Mouse (Mus musculus) cerebellum, adult 2 months (tissue): ENCODE measurements around the gene Gm21764. TPM values are rescaled to one million over a fixed set of nuclear protein-coding genes. Genes with fewer than 3 reads are reported as not detected.
"Not testable (repeated sequence)": the region's sequence is repeated elsewhere in the genome, so short reads cannot be mapped to it uniquely, and the experiment has no call there.

Experiments
- DNase-seq, 2 experiments: peaks; one replicate each; pipeline ENCODE4 v3.0.0; 2021
- H3K27ac ChIP-seq: fragments of 200-500 bp; 2 replicates; pipeline ENCODE4 v1.5.1; 2012; ENCODE audit warnings: low read length, control low read depth, inconsistent platforms; ENCODE audit not compliant: insufficient read depth
- H3K27me3 ChIP-seq: fragments of 200-500 bp; 2 replicates; pipeline ENCODE4 v1.6.1; 2012; ENCODE audit warnings: inconsistent platforms, mild to moderate bottlenecking, low read length, moderate library complexity; ENCODE audit not compliant: control insufficient read depth, insufficient read depth
- H3K4me1 ChIP-seq: fragments of 200-500 bp; 2 replicates; pipeline ENCODE4 v1.6.1; 2011; ENCODE audit warnings: low read length; ENCODE audit not compliant: control insufficient read depth, insufficient read depth
- H3K4me3 ChIP-seq: fragments of 200-500 bp; replicated peaks from 2 replicates; pipeline ENCODE3; 2011; ENCODE audit warnings: mild to moderate bottlenecking, low read depth, low read length, control low read depth; ENCODE audit not compliant: insufficient read depth
- WGBS: fragments of 180-500 bp; shearing (Covaris S2); methylation state at CpG from one replicate; pipeline ENCODE4 v1.1.7; 2018; 5-methylcytosine and 5-hydroxymethylcytosine counted together
- polyA plus RNA-seq: library from polyadenylated mRNA; depleted of rRNA; stranded (reverse); fragments of >200 nt; gene quantifications from 2 replicates; pipeline ENCODE4 v1.2.3, GENCODE M21; 2012; rRNA removed

Gm21764 gene
- not detected in 2 replicates for polyA plus RNA-seq

DNA sequence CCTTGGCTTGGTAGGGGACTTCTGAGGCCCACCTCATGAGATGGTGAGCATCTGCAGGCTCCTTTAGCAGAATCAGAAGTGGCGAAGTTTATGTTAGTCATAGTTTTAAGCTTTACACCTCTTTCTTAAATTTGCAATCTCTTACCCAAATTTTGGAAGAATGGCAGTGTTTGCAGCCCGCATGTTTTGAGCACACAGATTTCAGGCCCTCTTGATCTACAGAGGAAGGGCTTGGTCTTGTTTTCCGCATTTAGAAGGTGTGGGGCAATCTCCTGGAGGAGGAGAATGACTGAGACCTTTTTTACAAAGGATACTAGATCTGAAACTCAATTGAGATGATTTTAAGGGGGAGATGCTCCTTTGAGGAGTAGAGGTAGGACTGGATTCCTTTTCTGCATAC, at the start of gene Gm21764:
Gene Gm21764, minus strand, starts transcription at position 101 of the 400 bp plus-strand sequence.
- not testable (repeated sequence) for DNase-seq, H3K27me3 ChIP-seq, H3K27ac ChIP-seq, H3K4me1 ChIP-seq, H3K4me3 ChIP-seq
- WGBS = no CpG with 5 or more reads among the region's 3 CpGs

DNA sequence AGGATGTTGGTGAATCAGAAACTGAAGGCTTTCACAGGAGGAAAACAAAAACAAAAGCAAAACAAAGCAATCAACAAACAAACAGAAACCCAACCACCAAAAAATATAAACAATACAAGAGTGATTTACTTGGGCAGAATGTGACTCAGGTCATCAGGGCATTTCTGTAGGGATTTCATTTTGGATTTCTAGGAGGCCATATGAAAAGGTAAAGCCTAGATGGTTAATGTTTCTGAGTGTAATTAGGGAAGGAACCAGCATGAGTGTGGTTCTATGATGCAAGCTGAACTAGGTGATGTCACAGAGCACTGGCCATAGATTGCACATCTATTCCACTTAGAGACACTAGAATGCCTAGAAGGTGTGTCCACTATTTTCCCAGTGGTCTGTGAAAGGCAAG, 27.2 kb upstream of the Gm21764 start, which contains the start of gene Ssty1:
Gene Ssty1, plus strand, starts transcription at position 301 of the 400 bp plus-strand sequence.
- H3K27ac ChIP-seq, H3K4me1 ChIP-seq, H3K27me3 ChIP-seq, H3K4me3 ChIP-seq, DNase-seq: not testable (repeated sequence)

Other genes with a start within 250 kb of the Gm21764 start
- not detected in 2 replicates for gene Gm21904, start 215.5 kb downstream of the Gm21764 start, polyA plus RNA-seq
- gene Gm20772, start 187.1 kb downstream of the Gm21764 start, polyA plus RNA-seq = not detected in 2 replicates
- gene Gm20831, start 187.1 kb downstream of the Gm21764 start, polyA plus RNA-seq = not detected in 2 replicates
- not detected in 2 replicates for gene Srsy, start 124.5 kb downstream of the Gm21764 start, polyA plus RNA-seq
- gene Ssty1, start 27.3 kb upstream of the Gm21764 start, polyA plus RNA-seq = not detected in 2 replicates